Mouse (Mus musculus) MEL (cell line): ENCODE results near the gene Tgm2. TPM values are rescaled to one million over a fixed set of nuclear protein-coding genes. Genes with fewer than 3 reads are reported as not detected.

Source experiments
- DNase-seq: peaks from one replicate; pipeline ENCODE4 v3.0.0; 2011; ENCODE audit warnings: low read depth, low spot score
- H3K27ac ChIP-seq: 2 replicates; pipeline ENCODE4 v1.5.1; 2012; ENCODE audit warnings: low read depth, mild to moderate bottlenecking, control low read depth, low read length, moderate library complexity; ENCODE audit not compliant: control insufficient read depth
- H3K27me3 ChIP-seq, 2 experiments: fragments of 150-350 bp in 1 of 2; sonication (generic) in 1 of 2; 2 replicates each; pipeline ENCODE4 v1.6.1; 2012; ENCODE audit warnings: low read length in 2 of 2, mild to moderate bottlenecking in 2 of 2, improper control_type of control experiment in 1 of 2, moderate library complexity in 1 of 2; ENCODE audit not compliant: insufficient read depth in 2 of 2, control insufficient read depth in 1 of 2
- H3K36me3 ChIP-seq, 2 experiments: 2 replicates each; pipeline ENCODE4 v1.6.1; 2012 to 2014; ENCODE audit warnings: low read length in 2 of 2, improper control_type of control experiment in 1 of 2, inconsistent platforms in 1 of 2, mild to moderate bottlenecking in 1 of 2; ENCODE audit not compliant: insufficient read depth in 2 of 2, control insufficient read depth in 1 of 2
- H3K4me1 ChIP-seq, 2 experiments: fragments of 150-350 bp in 1 of 2; sonication (generic) in 1 of 2; 2 replicates each; pipeline ENCODE4 v1.6.1; 2012; ENCODE audit warnings: low read length in 2 of 2, improper control_type of control experiment in 1 of 2, mild to moderate bottlenecking in 1 of 2; ENCODE audit not compliant: insufficient read depth in 2 of 2, control insufficient read depth in 1 of 2
- H3K4me3 ChIP-seq, 2 experiments: fragments of 150-350 bp in 1 of 2; sonication (generic) in 1 of 2; 2 replicates each; pipeline ENCODE4 v1.5.1; 2012; ENCODE audit warnings: low read depth in 2 of 2, low read length in 2 of 2, mild to moderate bottlenecking in 2 of 2, moderate library complexity in 2 of 2, control low read depth in 1 of 2, improper control_type of control experiment in 1 of 2; ENCODE audit not compliant: control insufficient read depth in 1 of 2, insufficient read depth in 1 of 2
- H3K79me2 ChIP-seq: 2 replicates; pipeline ENCODE4 v1.6.1; 2012; ENCODE audit warnings: mild to moderate bottlenecking, low read length, moderate library complexity; ENCODE audit not compliant: control insufficient read depth, poor library complexity, insufficient read depth
- H3K9ac ChIP-seq: 2 replicates; pipeline ENCODE4 v1.6.1; 2012; ENCODE audit warnings: low read depth, mild to moderate bottlenecking, control low read depth, low read length, moderate library complexity; ENCODE audit not compliant: control insufficient read depth, poor library complexity, severe bottlenecking
- H3K9me3 ChIP-seq: fragments of 150-350 bp; sonication (generic); replicated peaks from 2 replicates; pipeline ENCODE4 v1.6.1; 2012; ENCODE audit warnings: mild to moderate bottlenecking, low read length, improper control_type of control experiment, moderate library complexity; ENCODE audit not compliant: insufficient read depth
- BHLHE40 ChIP-seq: IDR thresholded peaks from 2 replicates; pipeline ENCODE4 v1.6.1; 2012; ENCODE audit warnings: low read depth, mild to moderate bottlenecking, inconsistent platforms, low read length, improper control_type of control experiment, borderline replicate concordance
- CHD1 ChIP-seq: IDR thresholded peaks from 2 replicates; pipeline ENCODE4 v1.6.1; 2012; ENCODE audit warnings: low read depth, mild to moderate bottlenecking, inconsistent platforms, low read length, improper control_type of control experiment
- CHD2 ChIP-seq: IDR thresholded peaks from 2 replicates; pipeline ENCODE4 v1.6.1; 2011; ENCODE audit warnings: low read length, improper control_type of control experiment
- CTCF ChIP-seq, 3 experiments: IDR thresholded peaks in 2 of 3; conservative IDR thresholded peaks in 1 of 3; 2 replicates each; pipeline ENCODE4 v1.5.1; 2011 to 2012; ENCODE audit warnings: low read length in 3 of 3, low read depth in 2 of 3, mild to moderate bottlenecking in 2 of 3, improper control_type of control experiment in 1 of 3, inconsistent platforms in 1 of 3, mixed read lengths in 1 of 3, moderate library complexity in 1 of 3; ENCODE audit not compliant: control insufficient read depth in 1 of 3, insufficient read depth in 1 of 3, poor library complexity in 1 of 3, severe bottlenecking in 1 of 3
- E2F4 ChIP-seq: IDR thresholded peaks from 2 replicates; pipeline ENCODE4 v1.6.1; 2011; ENCODE audit warnings: low read depth, low read length, improper control_type of control experiment, borderline replicate concordance
- ETS1 ChIP-seq: IDR thresholded peaks from 2 replicates; pipeline ENCODE4 v1.6.1; 2012; ENCODE audit warnings: low read depth, mild to moderate bottlenecking, inconsistent platforms, low read length, improper control_type of control experiment, moderate library complexity
- GATA1 ChIP-seq: IDR thresholded peaks from 2 replicates; pipeline ENCODE4 v1.6.1; 2011; ENCODE audit warnings: low read depth, low read length, improper control_type of control experiment
- KAT2A ChIP-seq: conservative IDR thresholded peaks from 2 replicates; pipeline ENCODE4 v1.6.1; 2012; ENCODE audit warnings: low read depth, low read length, improper control_type of control experiment, inconsistent platforms
- MAX ChIP-seq: IDR thresholded peaks from 2 replicates; pipeline ENCODE4 v1.6.1; 2011; ENCODE audit warnings: low read length, improper control_type of control experiment
- MAZ ChIP-seq: IDR thresholded peaks from 2 replicates; pipeline ENCODE4 v1.6.1; 2012; ENCODE audit warnings: low read depth, mild to moderate bottlenecking, inconsistent platforms, low read length, improper control_type of control experiment
- MXI1 ChIP-seq: IDR thresholded peaks from 2 replicates; pipeline ENCODE4 v1.6.1; 2011; ENCODE audit warnings: mild to moderate bottlenecking, low read depth, low read length, improper control_type of control experiment
- MYC ChIP-seq: IDR thresholded peaks from 2 replicates; pipeline ENCODE4 v1.6.1; 2011; ENCODE audit warnings: low read depth, mild to moderate bottlenecking, low read length, improper control_type of control experiment, moderate library complexity
- NELFE ChIP-seq: IDR thresholded peaks from 2 replicates; pipeline ENCODE4 v1.6.1; 2011; ENCODE audit warnings: low read depth, low read length, improper control_type of control experiment
- NRF1 ChIP-seq: IDR thresholded peaks from 2 replicates; pipeline ENCODE4 v1.6.1; 2014; ENCODE audit warnings: low read depth, mild to moderate bottlenecking, inconsistent platforms, low read length, improper control_type of control experiment, moderate library complexity; ENCODE audit not compliant: poor library complexity, insufficient read depth, severe bottlenecking
- POLR2A ChIP-seq, 2 experiments: IDR thresholded peaks; 2 replicates each; pipeline ENCODE4 v1.6.1; 2011 to 2012; ENCODE audit warnings: low read length in 2 of 2, mild to moderate bottlenecking in 2 of 2, control low read depth in 1 of 2, improper control_type of control experiment in 1 of 2, low read depth in 1 of 2, moderate library complexity in 1 of 2; ENCODE audit not compliant: control insufficient read depth in 1 of 2, insufficient read depth in 1 of 2, poor library complexity in 1 of 2
- POLR2AphosphoS5 ChIP-seq: IDR thresholded peaks from 2 replicates; pipeline ENCODE4 v1.6.1; 2012; ENCODE audit warnings: low read depth, borderline replicate concordance, mild to moderate bottlenecking, inconsistent platforms, low read length, moderate library complexity, mixed read lengths
- RAD21 ChIP-seq: IDR thresholded peaks from 2 replicates; pipeline ENCODE4 v1.6.1; 2011; ENCODE audit warnings: mild to moderate bottlenecking, low read depth, low read length, improper control_type of control experiment
- TBP ChIP-seq: IDR thresholded peaks from 2 replicates; pipeline ENCODE4 v1.8.0; 2011; ENCODE audit warnings: low read depth, low read length, improper control_type of control experiment
- TCF12 ChIP-seq: IDR thresholded peaks from 2 replicates; pipeline ENCODE4 v1.6.1; 2014; ENCODE audit warnings: low read depth, mild to moderate bottlenecking, inconsistent platforms, low read length, improper control_type of control experiment, moderate library complexity
- UBTF ChIP-seq: IDR thresholded peaks from 2 replicates; pipeline ENCODE4 v1.6.1; 2012; ENCODE audit warnings: low read depth, mild to moderate bottlenecking, inconsistent platforms, low read length, improper control_type of control experiment, moderate library complexity, borderline replicate concordance; ENCODE audit not compliant: insufficient read depth
- USF2 ChIP-seq, 2 experiments: IDR thresholded peaks; 2 replicates each; pipeline ENCODE4 v1.6.1; 2011 to 2012; ENCODE audit warnings: improper control_type of control experiment in 2 of 2, low read length in 2 of 2, borderline replicate concordance in 1 of 2, inconsistent platforms in 1 of 2, low read depth in 1 of 2, mild to moderate bottlenecking in 1 of 2; ENCODE audit not compliant: insufficient read depth in 1 of 2
- ZC3H11A ChIP-seq: IDR thresholded peaks from 2 replicates; pipeline ENCODE4 v1.6.1; 2012; ENCODE audit warnings: low read depth, mild to moderate bottlenecking, inconsistent platforms, low read length, improper control_type of control experiment
- polyA plus RNA-seq, 2 experiments: library from polyadenylated mRNA; stranded (reverse) in 1 of 2; unstranded in 1 of 2; fragments of >175 nt in 1 of 2; fragments of >200 nt in 1 of 2; gene quantifications; 2 replicates each; pipeline versions ENCODE4 v1.2.1 to v1.2.4; 2012; ENCODE audit warnings: low replicate concordance in 2 of 2, low read depth in 1 of 2; ENCODE audit not compliant: insufficient read length in 2 of 2, insufficient read depth in 1 of 2, missing spikeins in 1 of 2
- total RNA-seq: library from RNA; depleted of rRNA; stranded (reverse); fragments of 300-350 nt; gene quantifications from 2 replicates; pipeline ENCODE4 v1.2.3, GENCODE M21; 2012

Tgm2 gene
- total and polyA plus RNA-seq, 3 experiments, result 7.7 to 11.0 TPM; not detected in 1

GRCm38 (mm10) chr2:158152685-158153309, 6.6 kb upstream of the Tgm2 start:
- Histone ChIP-seq H3K27me3 (no peaks in the 10 kb centered on the region), H3K4me3 (peak overlapping the region; percentile 5 to 63; a peak in 2 of 4 replicates), H3K4me1 (peaks cover 4 to 15% of the 10 kb centered on the region in 2 experiments), H3K36me3 (peaks cover 0 to 4% of the 10 kb centered on the region in 2 experiments; a peak in 2 of 4 replicates), H3K79me2 (no peaks in the 10 kb centered on the region), H3K27ac (no peak overlapping the region), H3K9me3 (no peaks in the 10 kb centered on the region), H3K9ac (peak overlapping the region; percentile 22; the same call in 1 of the 2 replicates)
- peak; percentile 46 for DNase-seq
- 0 out of 2 replicates have a peak, but pooled peaks have one; percentile 14 for TF ChIP-seq GATA1
- TF ChIP-seq CTCF (IDR thresholded peaks at IDR 0.05 in 2 of 3, conservative IDR thresholded peaks at IDR 0.05 in 1 of 3; ENCODE audit: control insufficient read depth in 1 of 3, insufficient read depth in 1 of 3, low read depth in 2 of 3, low read length in 3 of 3, poor library complexity in 1 of 3, severe bottlenecking in 1 of 3), result no peak
- no peak for TF ChIP-seq TBP

- H3K27me3 ChIP-seq, result no peaks in the 10 kb centered on the region
- no peak overlapping the region for H3K4me3 ChIP-seq
- H3K27ac ChIP-seq, result no peak overlapping the region
- no peak overlapping the region for H3K9ac ChIP-seq
- peaks cover 0 to 4% of the 10 kb centered on the region in 2 experiments; a peak in 2 of 4 replicates for H3K36me3 ChIP-seq
- TF ChIP-seq ETS1 (no peak), MYC (no peak), E2F4 (no peak), RAD21 (peak; percentile 14), CHD2 (no peak), TBP (no peak), CTCF (IDR thresholded peaks at IDR 0.05 in 2 of 3, conservative IDR thresholded peaks at IDR 0.05 in 1 of 3; ENCODE audit: control insufficient read depth in 1 of 3, insufficient read depth in 1 of 3, low read depth in 2 of 3, low read length in 3 of 3, poor library complexity in 1 of 3, severe bottlenecking in 1 of 3) (peak; percentile 38 to 41 (median 39)), KAT2A (no peak), TCF12 (no peak)
- no peaks in the 10 kb centered on the region for H3K79me2 ChIP-seq
- no peaks in the 10 kb centered on the region for H3K9me3 ChIP-seq
- H3K4me1 ChIP-seq, result peaks cover 4 to 15% of the 10 kb centered on the region in 2 experiments
- peak; percentile 39 for DNase-seq
These were observed 4.8 kb upstream of the Tgm2 start for GRCm38 (mm10) chr2:158151077-158151476.

DNA sequence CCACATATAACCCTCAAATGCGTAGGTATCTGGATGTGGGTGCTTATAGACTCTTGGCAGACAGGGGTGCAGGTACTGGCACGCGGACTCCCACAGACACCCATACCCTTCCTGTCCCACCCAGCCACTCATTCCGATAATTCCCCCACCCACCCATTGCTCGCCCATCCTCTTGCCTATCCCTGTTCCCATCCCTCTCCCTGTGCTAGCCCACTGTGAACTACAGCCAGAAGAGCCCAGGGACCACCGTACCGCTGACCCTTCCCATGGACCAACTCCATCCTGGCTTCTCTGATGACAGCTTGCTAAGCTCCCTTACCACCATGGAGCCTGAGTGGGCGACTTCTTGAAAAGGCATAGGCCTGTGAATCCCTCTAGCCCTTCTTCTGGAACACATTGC, 735 bp upstream of the Tgm2 start:
- Histone ChIP-seq H3K79me2 (no peaks in the 10 kb centered on the region), H3K36me3 (peaks cover 0 to 12% of the 10 kb centered on the region in 2 experiments; a peak in 2 of 4 replicates), H3K27ac (no peak overlapping the region), H3K4me1 (peaks cover 13 to 32% of the 10 kb centered on the region in 2 experiments), H3K9me3 (no peaks in the 10 kb centered on the region), H3K9ac (no peak overlapping the region)
- no peak for DNase-seq
- TF ChIP-seq MXI1 (no peak), UBTF (no peak), CHD1 (no peak), MAX (no peak), MAZ (no peak), NRF1 (no peak), MYC (no peak), POLR2AphosphoS5 (no peak), BHLHE40 (no peak), ZC3H11A (no peak), POLR2A (IDR thresholded peaks at IDR 0.05; ENCODE audit: control insufficient read depth in 1 of 2, insufficient read depth in 1 of 2, low read depth in 1 of 2, low read length in 2 of 2, poor library complexity in 1 of 2) (no peak), USF2 (IDR thresholded peaks at IDR 0.05; ENCODE audit: borderline replicate concordance in 1 of 2, insufficient read depth in 1 of 2, low read depth in 1 of 2, low read length in 2 of 2) (no peak), NELFE (no peak)
- TF ChIP-seq, all 39 proteins: peak for 0
- no peak overlapping the region for H3K4me3 ChIP-seq
- no peaks in the 10 kb centered on the region for H3K27me3 ChIP-seq
